Mouse (Mus musculus) intestine, embryonic 16.5 days (tissue): ENCODE measurements around the gene Togaram2. TPM values are rescaled to one million over a fixed set of nuclear protein-coding genes. Genes with fewer than 3 reads are reported as not detected.

Experiments
- ATAC-seq: fragments of 200-750 bp; cut with Nextera tagmentation; 2 replicates; pipeline ENCODE4 v1.8.0; 2017; ENCODE audit warnings: moderate TSS enrichment, moderate library complexity
- H3K27ac ChIP-seq: fragments of 300-500 bp; sonication (generic); 2 replicates; pipeline ENCODE4 v1.5.1; 2014; ENCODE audit warnings: mild to moderate bottlenecking, low read length
- H3K27me3 ChIP-seq: fragments of 300-500 bp; sonication (generic); replicated peaks from 2 replicates; pipeline ENCODE4 v1.6.1; 2014; ENCODE audit warnings: low read length, control low read depth, mixed read lengths; ENCODE audit not compliant: control insufficient read depth, insufficient read depth
- H3K36me3 ChIP-seq: fragments of 300-500 bp; sonication (generic); 2 replicates; pipeline ENCODE4 v1.6.1; 2014; ENCODE audit warnings: low read length, control low read depth; ENCODE audit not compliant: control insufficient read depth, insufficient read depth
- H3K4me1 ChIP-seq: fragments of 300-500 bp; sonication (generic); 2 replicates; pipeline ENCODE4 v1.6.1; 2014; ENCODE audit warnings: low read length, control low read depth, mixed read lengths; ENCODE audit not compliant: control insufficient read depth, insufficient read depth
- H3K4me2 ChIP-seq: fragments of 300-500 bp; sonication (generic); 2 replicates; pipeline ENCODE4 v1.6.1; 2014; ENCODE audit warnings: low read depth, low read length, control low read depth
- H3K4me3 ChIP-seq: fragments of 300-500 bp; sonication (generic); 2 replicates; pipeline ENCODE4 v1.5.1; 2014; ENCODE audit warnings: mild to moderate bottlenecking, low read length
- H3K9ac ChIP-seq: fragments of 300-500 bp; sonication (generic); 2 replicates; pipeline ENCODE4 v1.6.1; 2014; ENCODE audit warnings: low read depth, low read length
- H3K9me3 ChIP-seq: fragments of 300-500 bp; sonication (generic); 2 replicates; pipeline ENCODE4 v1.6.1; 2016; ENCODE audit warnings: low read length, control low read depth; ENCODE audit not compliant: control insufficient read depth
- WGBS: fragments of 180-500 bp; shearing (Covaris S2); extraction: QIAGEN DNeasy Blood & Tissue Kit; methylation state at CpG from one replicate; pipeline ENCODE4 v1.1.7; 2014; 5-methylcytosine and 5-hydroxymethylcytosine counted together
- polyA plus RNA-seq: library from polyadenylated mRNA; unstranded; fragments of >200 nt; fragmentation: Nextera tagmentation; extraction: Ambion mirVana; gene quantifications from 2 replicates; pipeline ENCODE4 v1.2.1, GENCODE M21; 2015

Togaram2 gene
- polyA plus RNA-seq, 1 experiment from 2014 or later = 0.45 TPM

DNA sequence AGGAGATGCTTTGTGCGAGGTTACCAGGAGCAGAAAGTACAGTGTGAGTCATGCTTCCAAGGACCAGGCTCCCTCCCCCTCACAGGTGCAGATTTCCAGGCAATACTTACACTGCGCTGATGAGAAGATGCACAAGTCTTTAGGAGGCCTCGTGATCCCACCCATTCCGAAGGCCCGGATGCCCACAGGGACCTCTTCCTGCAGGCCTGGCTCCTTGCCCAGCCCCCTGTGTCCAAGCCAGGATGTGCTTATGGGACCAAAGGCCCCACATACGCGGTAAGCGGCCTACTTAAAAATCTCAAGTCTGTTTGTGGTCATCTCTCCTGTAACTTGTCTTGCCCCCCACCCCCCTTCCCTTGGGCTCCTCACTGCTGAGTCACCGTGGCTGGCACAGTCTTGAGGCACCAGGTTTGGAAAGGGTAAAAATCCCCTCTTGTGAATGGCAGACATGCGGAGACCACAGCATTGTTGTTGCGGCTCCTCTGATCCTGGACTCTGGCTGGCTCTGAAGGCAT lies 18.4 kb downstream of the Togaram2 start:
- H3K27ac ChIP-seq = no peak overlapping the region
- WGBS = 67% methylated on average over 11 of the region's 11 CpGs
- no peak overlapping the region for H3K4me2 ChIP-seq
- H3K4me3 ChIP-seq = no peak overlapping the region
- no peak for ATAC-seq
- no peaks in the 10 kb centered on the region for H3K27me3 ChIP-seq
- H3K4me1 ChIP-seq = no peaks in the 10 kb centered on the region
- H3K36me3 ChIP-seq = no peaks in the 10 kb centered on the region
- no peak overlapping the region for H3K9ac ChIP-seq
- no peaks in the 10 kb centered on the region for H3K9me3 ChIP-seq

DNA sequence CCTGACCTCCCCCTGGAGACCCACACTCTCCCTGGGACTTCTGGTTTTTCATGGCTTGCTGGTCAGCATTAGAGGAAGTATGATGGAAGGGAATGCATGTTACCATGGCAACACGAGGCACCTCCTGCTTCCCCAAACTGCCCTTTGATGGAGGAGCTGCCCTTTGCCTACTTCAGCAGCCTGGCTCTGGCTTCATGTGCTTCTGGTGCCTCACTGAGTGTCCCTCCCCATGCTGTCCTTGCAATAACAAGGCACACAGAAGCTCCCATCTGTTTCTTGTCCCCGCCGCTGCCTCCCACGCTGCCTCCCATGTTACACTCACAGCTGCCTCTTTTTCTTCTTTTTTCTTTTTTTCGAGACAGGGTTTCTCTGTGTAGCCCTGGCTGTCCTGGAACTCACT lies 20.3 kb downstream of the Togaram2 start:
- WGBS = 35% methylated on average over 5 of the region's 5 CpGs
- no peak for ATAC-seq
- H3K4me1 ChIP-seq = no peaks in the 10 kb centered on the region

DNA sequence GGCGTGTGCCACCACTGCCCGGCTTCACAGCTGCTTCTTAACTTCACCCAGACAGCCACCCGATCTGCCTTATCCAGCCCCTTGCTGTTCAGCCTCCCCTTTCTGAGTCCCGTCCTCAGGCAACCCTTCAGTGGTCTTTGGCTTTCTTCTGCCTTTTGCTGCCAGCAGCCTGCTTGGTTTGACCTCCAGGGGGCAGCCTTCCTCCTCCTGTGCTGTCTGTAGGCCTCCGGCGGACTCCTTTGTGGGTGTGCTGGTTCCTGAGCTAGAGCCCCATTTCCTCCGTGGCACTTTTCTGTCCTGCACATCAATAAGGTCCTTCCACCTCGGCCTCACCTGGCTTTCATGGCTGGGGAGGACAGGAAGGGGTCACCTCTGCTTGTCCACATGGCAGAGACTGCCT lies 20.7 kb downstream of the Togaram2 start:
- Histone ChIP-seq H3K27ac (no peak overlapping the region), H3K9ac (no peak overlapping the region), H3K4me2 (no peak overlapping the region), H3K4me1 (no peaks in the 10 kb centered on the region), H3K4me3 (no peak overlapping the region), H3K27me3 (no peaks in the 10 kb centered on the region), H3K36me3 (no peaks in the 10 kb centered on the region), H3K9me3 (no peaks in the 10 kb centered on the region)
- 61% methylated on average over 8 of the region's 8 CpGs for WGBS
- no peak for ATAC-seq

More for the DNA sequence above, 20.3 kb downstream of the Togaram2 start:
- no peak overlapping the region for H3K27ac ChIP-seq
- H3K27me3 ChIP-seq = no peaks in the 10 kb centered on the region
- no peaks in the 10 kb centered on the region for H3K9me3 ChIP-seq
- H3K36me3 ChIP-seq = no peaks in the 10 kb centered on the region
- no peak overlapping the region for H3K4me3 ChIP-seq
- H3K4me2 ChIP-seq = no peak overlapping the region
- no peak overlapping the region for H3K9ac ChIP-seq

DNA sequence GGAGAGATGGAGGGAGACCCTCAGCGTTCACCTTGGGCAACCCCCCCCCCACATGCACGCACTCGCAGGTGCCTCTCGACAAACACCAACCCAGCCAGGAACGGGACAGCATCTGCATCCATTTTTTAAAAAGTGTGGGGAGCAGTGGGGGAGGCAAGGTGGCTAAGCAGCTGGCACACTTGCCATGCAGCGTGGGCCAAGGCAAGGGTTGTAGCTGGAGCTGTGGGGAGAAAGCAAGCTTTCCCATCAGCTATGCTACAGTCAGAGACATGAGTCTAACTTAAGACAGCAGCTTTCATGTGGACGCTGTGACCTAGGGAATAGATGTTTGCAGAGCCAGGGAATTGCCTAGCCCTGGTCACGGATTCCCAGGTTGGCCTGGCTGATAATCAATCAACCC lies 22.1 kb downstream of the Togaram2 start:
- Histone ChIP-seq H3K4me1 (no peaks in the 10 kb centered on the region), H3K4me3 (no peak overlapping the region), H3K9ac (no peak overlapping the region), H3K36me3 (no peaks in the 10 kb centered on the region), H3K9me3 (no peaks in the 10 kb centered on the region), H3K4me2 (no peak overlapping the region), H3K27me3 (no peaks in the 10 kb centered on the region), H3K27ac (no peak overlapping the region)
- 81% methylated on average over 8 of the region's 8 CpGs for WGBS
- no peak for ATAC-seq

DNA sequence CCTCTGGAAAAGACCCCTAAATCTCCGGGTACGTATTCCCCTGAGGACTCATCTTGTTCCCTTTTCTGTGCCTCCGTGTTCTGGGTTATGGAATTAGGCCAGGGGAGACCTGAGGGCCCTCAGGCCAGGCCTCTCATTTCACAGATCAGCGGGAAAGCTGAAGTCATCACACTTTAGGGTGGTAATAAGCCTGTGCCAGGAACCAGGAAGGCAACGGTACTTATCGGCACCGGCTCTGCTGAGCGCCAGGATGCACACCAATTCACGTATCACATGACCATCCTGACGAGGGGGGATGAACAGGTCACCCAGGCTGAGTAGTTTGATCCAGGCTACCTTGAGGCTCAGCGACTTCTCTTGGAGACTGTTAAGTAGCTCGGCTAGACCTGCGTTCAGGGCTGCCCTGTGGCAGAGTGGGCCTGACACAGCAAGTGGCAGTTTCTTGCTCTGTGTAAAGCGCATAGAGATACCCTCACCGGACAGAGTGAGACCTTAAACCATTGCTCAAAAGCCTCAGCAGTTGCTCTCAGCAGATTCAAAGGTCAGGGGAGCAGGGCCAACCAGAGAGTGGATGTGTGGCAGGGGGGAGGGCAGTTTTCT lies 22.8 kb downstream of the Togaram2 start:
- 74% methylated on average over 15 of the region's 15 CpGs for WGBS

DNA sequence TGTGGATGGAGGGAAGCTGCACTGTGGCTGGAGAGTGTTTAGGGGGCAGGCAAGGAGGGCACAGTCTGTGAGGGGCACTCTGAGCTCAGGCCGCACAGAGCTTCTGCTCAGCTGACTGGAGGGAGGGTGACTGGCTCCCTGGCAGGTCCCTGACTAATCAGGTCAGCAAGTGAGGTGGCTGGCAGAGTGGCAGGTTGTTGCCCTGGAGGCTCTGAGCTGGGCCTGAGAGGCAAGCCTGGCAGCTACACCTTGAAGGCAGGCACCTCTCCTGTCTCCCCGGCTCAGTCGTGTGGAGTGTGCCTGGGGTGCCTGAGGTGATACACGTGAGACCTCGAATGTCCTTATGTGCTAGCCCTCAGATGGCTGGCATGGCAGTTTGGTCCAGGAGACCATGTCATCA lies 23.3 kb downstream of the Togaram2 start:
- no peak overlapping the region for H3K9ac ChIP-seq

More for the DNA sequence above, 22.8 kb downstream of the Togaram2 start:
- no peak overlapping the region for H3K4me2 ChIP-seq
- no peak overlapping the region for H3K4me3 ChIP-seq
- H3K9ac ChIP-seq = no peak overlapping the region
- H3K9me3 ChIP-seq = no peaks in the 10 kb centered on the region
- no peaks in the 10 kb centered on the region for H3K4me1 ChIP-seq
- H3K27me3 ChIP-seq = no peaks in the 10 kb centered on the region
- H3K27ac ChIP-seq = no peak overlapping the region
- no peaks in the 10 kb centered on the region for H3K36me3 ChIP-seq
- ATAC-seq = no peak

DNA sequence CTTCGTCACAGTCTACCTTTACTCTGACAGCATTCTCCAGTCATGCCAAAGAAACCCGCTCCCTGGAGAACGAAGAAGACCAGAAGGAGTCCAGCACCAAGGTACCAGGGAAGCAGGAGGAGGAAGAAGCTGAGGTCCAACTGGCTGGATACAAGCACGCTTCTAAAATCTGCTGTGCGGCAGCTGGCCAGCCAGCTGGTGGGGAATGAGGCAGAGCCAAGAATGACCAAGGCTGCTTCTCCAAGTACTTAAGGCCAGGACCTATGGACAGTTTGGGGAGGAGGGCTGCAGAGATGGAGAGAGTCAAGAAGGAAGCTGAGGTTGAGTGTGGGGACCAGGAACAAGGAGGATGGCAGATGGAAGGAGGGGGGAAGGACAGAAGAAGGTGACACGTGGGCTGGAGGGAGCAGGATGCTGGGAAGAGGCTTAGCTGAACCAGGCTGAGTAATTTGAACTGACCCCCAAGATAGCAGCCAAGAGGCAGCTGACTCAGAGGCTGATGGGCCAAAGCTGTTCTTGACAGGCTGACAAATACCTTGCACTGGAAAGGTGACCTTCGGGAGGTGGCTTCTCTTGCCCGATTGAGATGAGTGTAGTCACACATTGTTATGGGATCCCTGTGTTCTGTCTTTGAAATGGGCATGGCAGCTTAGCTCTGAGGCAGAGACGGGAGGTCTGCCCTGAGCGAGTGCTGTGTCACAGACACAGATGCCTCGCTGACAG lies 25.0 kb downstream of the Togaram2 start:
- no peak for ATAC-seq
- H3K27me3 ChIP-seq = no peaks in the 10 kb centered on the region
- 78% methylated on average over 11 of the region's 11 CpGs for WGBS
- no peak overlapping the region for H3K27ac ChIP-seq
- H3K9ac ChIP-seq = no peak overlapping the region
- no peak overlapping the region for H3K4me2 ChIP-seq
- H3K36me3 ChIP-seq = no peaks in the 10 kb centered on the region
- H3K9me3 ChIP-seq = no peaks in the 10 kb centered on the region
- H3K4me3 ChIP-seq = no peak overlapping the region
- H3K4me1 ChIP-seq = no peaks in the 10 kb centered on the region

More for the DNA sequence above, 23.3 kb downstream of the Togaram2 start:
- Histone ChIP-seq H3K27me3 (no peaks in the 10 kb centered on the region), H3K9me3 (no peaks in the 10 kb centered on the region), H3K27ac (no peak overlapping the region), H3K4me1 (no peaks in the 10 kb centered on the region), H3K4me2 (no peak overlapping the region), H3K4me3 (no peak overlapping the region), H3K36me3 (no peaks in the 10 kb centered on the region)
- WGBS = 81% methylated on average over 5 of the region's 5 CpGs
- no peak for ATAC-seq

DNA sequence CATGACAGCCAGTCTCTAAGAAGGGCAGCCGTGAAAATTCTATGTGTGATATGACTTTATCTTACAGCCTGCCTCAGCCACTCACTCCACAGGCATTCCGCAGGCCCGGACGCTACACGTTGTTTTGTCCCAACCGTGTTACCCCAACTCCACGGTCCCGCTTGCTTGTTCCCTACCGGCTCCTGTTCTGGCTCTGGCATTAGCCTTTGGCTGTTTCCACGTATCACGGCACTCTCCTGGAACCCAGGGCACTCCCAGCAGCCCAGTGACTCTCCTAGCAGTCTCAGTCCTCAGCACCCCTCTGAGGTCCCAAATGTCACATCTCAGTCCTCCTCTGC lies 25.5 kb downstream of the Togaram2 start:
- H3K4me1 ChIP-seq = no peaks in the 10 kb centered on the region
- H3K9me3 ChIP-seq = no peaks in the 10 kb centered on the region
- H3K4me3 ChIP-seq = no peak overlapping the region
- no peak for ATAC-seq
- H3K9ac ChIP-seq = no peak overlapping the region
- H3K27ac ChIP-seq = no peak overlapping the region
- 90% methylated on average over 11 of the region's 11 CpGs for WGBS
- H3K27me3 ChIP-seq = no peaks in the 10 kb centered on the region
- H3K36me3 ChIP-seq = no peaks in the 10 kb centered on the region
- no peak overlapping the region for H3K4me2 ChIP-seq

DNA sequence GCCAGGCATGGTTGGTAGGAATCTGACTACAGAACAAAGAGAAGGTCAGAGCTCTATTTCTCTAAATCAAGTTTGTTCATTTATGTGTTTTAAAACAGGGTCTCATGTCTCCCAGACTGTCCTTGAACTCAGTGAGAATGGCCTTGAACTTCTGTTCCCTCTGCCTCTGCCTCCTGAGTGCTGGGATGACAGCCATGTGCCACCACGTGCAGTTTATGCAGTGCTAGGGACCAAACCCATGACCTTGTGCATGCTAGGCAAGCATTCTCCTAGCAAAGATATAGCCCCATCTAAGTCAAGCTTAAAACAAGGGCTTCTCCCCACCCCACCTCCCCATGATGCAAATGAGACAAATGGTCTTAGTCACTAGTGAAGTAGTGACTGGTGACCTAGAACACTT lies 32.1 kb downstream of the Togaram2 start:
- no peak for ATAC-seq
- Histone ChIP-seq H3K4me3 (no peak overlapping the region), H3K36me3 (no peaks in the 10 kb centered on the region), H3K27ac (no peak overlapping the region), H3K4me2 (no peak overlapping the region), H3K9me3 (no peaks in the 10 kb centered on the region), H3K4me1 (peaks cover 4% of the 10 kb centered on the region; the same call in 1 of the 2 replicates), H3K27me3 (no peaks in the 10 kb centered on the region), H3K9ac (no peak overlapping the region)
- 65% methylated on average over 1 of the region's 1 CpGs for WGBS
